Mouse (Mus musculus): ENCODE measurements around the gene Atp2c1. TPM values are rescaled to one million over a fixed set of nuclear protein-coding genes. Genes with fewer than 3 reads are reported as not detected.

The Atp2c1 gene
- polyA plus RNA-seq, 1 experiment, result 20.1 TPM

DNA sequence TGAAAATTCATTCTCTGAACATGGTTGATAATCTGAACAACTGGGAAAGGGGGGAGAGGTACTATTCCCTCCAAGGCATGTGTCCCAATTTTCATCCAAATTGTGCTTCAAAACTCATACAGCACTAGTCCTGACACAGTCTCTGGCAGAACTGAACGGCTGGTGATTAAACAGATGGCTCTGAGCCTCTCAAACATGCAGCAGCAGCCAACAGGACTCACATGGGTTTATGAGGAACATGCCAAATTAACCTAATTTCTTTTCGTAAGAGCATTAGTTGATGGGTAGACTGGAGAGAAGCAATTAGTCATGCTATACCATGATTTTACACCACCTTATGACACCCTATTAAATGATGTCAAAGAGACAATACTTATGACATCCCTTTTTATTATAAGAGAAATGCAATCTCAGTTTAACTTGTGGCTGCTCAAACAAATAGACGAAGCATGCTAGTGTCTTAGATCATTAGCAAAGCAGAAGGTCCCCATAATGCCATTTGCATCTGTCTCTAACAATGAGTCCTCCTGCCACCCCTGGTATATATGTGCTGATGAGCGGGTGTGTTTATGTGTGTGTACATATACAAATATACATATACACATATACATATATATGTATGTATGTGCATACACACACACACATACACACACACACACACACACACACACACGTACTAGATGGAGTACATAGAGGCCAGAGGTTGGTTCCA is 163.4 kb downstream of the Atp2c1 start:
- H3K27ac ChIP-seq (replicated peaks; ENCODE audit: low read depth, low read length), result no peak overlapping the region
- H3K4me3 ChIP-seq (ENCODE audit: insufficient read depth, low read depth, low read length), result no peak overlapping the region
- H3K4me1 ChIP-seq (ENCODE audit: control insufficient read depth, insufficient read depth, insufficient read length, low read length), result no peaks in the 10 kb centered on the region

DNA sequence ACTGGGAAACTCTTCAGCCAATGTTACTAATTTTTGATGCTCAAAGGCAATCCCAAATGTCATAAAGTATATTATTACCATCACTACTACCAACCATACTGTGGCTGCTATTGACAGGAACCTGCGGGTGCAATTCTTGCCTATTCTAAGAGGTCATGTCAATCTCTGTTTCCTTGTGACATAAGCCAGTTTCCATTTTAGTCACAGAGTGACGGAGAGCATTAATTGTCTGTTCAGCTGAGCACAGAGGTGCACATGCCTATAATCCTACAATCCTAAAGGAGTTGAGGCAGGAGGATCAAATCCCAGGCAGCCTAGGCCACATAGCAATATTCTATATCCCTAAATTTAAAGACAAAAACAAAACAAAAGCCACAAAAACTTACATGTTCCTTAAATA is 164.9 kb downstream of the Atp2c1 start:
- Histone ChIP-seq H3K4me3 (ENCODE audit: insufficient read depth, low read depth, low read length) (no peak overlapping the region), H3K4me1 (ENCODE audit: control insufficient read depth, insufficient read depth, insufficient read length, low read length) (no peaks in the 10 kb centered on the region), H3K27ac (replicated peaks; ENCODE audit: low read depth, low read length) (no peak overlapping the region)

Other genes with a start within 250 kb of the Atp2c1 start
- 7.3 and 11.8 TPM in 2 replicates for gene Aste1, start 131.9 kb downstream of the Atp2c1 start, polyA plus RNA-seq (2012; ENCODE audit: insufficient read depth, insufficient read length, missing spikeins)
- not detected in 2 replicates for gene Nek11, start 131.8 kb downstream of the Atp2c1 start, polyA plus RNA-seq (2012; ENCODE audit: insufficient read depth, insufficient read length, missing spikeins)
- 8.1 and 10.5 TPM in 2 replicates for gene Pik3r4, start 115.7 kb upstream of the Atp2c1 start, polyA plus RNA-seq (2012; ENCODE audit: insufficient read depth, insufficient read length, missing spikeins)

All from brown adipose tissue, adult 24 weeks (tissue).